Mouse (Mus musculus): ENCODE results near the gene Gtdc1. TPM values are rescaled to one million over a fixed set of nuclear protein-coding genes. Genes with fewer than 3 reads are reported as not detected.
A peak's percentile ranks its signal among the peaks of the same experiment; 100 is the strongest.

Gene Gtdc1
- polyA plus RNA-seq, 1 experiment from 2014 or later: 12.3 TPM

- no peak overlapping the region for H3K4me3 ChIP-seq
- WGBS: 12% methylated on average over 5 of the region's 5 CpGs
- H3K36me3 ChIP-seq (replicated peaks): no peaks in the 10 kb centered on the region
- H3K27ac ChIP-seq: peak overlapping the region; percentile 81
- peak; percentile 50 for DNase-seq (ENCODE audit: extremely low spot score, low spot score)
- H3K4me1 ChIP-seq: peaks cover 38% of the 10 kb centered on the region
- no peaks in the 10 kb centered on the region for H3K9me3 ChIP-seq
- peaks cover 12% of the 10 kb centered on the region for H3K27me3 ChIP-seq (ENCODE audit: poor library complexity, severe bottlenecking)
These were observed 402.1 kb downstream of the Gtdc1 start for GRCm38 (mm10) chr2:44525187-44525919.

- peaks cover 7% of the 10 kb centered on the region for H3K4me1 ChIP-seq
- H3K9me3 ChIP-seq: no peaks in the 10 kb centered on the region
- no peaks in the 10 kb centered on the region for H3K27me3 ChIP-seq (ENCODE audit: poor library complexity, severe bottlenecking)
- 85% methylated on average over 3 of the region's 3 CpGs for WGBS
- H3K27ac ChIP-seq: no peak overlapping the region
- H3K4me3 ChIP-seq: no peak overlapping the region
- DNase-seq (ENCODE audit: extremely low spot score, low spot score): no peak
- no peaks in the 10 kb centered on the region for H3K36me3 ChIP-seq (replicated peaks)
These were observed 408.2 kb downstream of the Gtdc1 start for GRCm38 (mm10) chr2:44519236-44519635.

- no peaks in the 10 kb centered on the region for H3K27me3 ChIP-seq (ENCODE audit: poor library complexity, severe bottlenecking)
- no peaks in the 10 kb centered on the region for H3K36me3 ChIP-seq (replicated peaks)
- H3K4me3 ChIP-seq: no peak overlapping the region
- no peak for DNase-seq (ENCODE audit: extremely low spot score, low spot score)
- H3K4me1 ChIP-seq: 0 out of 2 replicates have a peak, but pooled peaks cover 4% of the 10 kb centered on the region
- 93% methylated on average over 4 of the region's 4 CpGs for WGBS
- no peaks in the 10 kb centered on the region for H3K9me3 ChIP-seq
- H3K27ac ChIP-seq: no peak overlapping the region
These were observed 409.4 kb downstream of the Gtdc1 start for GRCm38 (mm10) chr2:44518085-44518484.

Other genes with a start within 250 kb of the Gtdc1 start
- 30.2 and 30.4 TPM in 2 replicates for gene Zeb2, start 189.7 kb upstream of the Gtdc1 start, polyA plus RNA-seq (2016; fragmentation: Nextera tagmentation; extraction: Ambion mirVana)

Data from forebrain, embryonic 10.5 days (tissue).